13 mouse cellular contexts compared by ENCODE assay signal in the genomic region with DNA sequence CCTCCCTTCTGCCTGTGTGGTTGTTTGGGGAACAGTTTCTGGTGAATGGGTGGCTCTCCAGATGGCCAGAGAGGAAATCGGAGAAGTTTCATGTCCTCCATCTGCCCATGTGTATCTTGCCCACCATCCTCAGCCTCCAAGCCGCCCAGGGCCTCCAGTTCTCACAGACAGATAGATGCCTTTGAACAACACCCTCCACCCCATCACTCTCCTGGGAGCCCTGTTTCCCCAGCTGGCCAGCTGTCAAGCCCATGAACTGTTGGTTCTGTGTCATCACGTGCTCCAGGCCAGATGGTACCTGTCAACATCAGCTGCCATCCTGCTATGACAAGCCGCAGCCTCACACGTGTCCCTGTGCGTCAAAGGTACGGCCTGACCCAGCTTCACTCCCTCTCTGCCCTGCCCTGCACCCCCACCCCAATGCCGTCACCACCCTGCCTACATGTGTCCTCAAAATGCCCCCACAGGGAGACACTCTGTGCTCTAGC. TPM values are rescaled to one million over a fixed set of nuclear protein-coding genes. Genes with fewer than 3 reads are reported as not detected.
DNase-seq lines count a peak whose midpoint lies in the region; ATAC-seq and TF ChIP-seq lines count a peak whose summit lies in the region.
"Had no signal": no experiment of that assay in that cellular context is flagged by ENCODE, and none has a peak within 500 bp of the region (broad histone marks: within the 10 kb centered on the region; RNA-seq: fewer than 3 reads in every experiment).

No protein-coding gene starts in this region.

- WGBS in heart, postnatal 0 days: 31% methylated on average over 8 of the region's 8 CpGs
- WGBS in heart, embryonic 12.5 days: 33% methylated on average over 8 of the region's 8 CpGs
- WGBS in lung, embryonic 14.5 days: 17% methylated on average over 8 of the region's 8 CpGs
- WGBS in lung, adult 2 months: 33% methylated on average over 8 of the region's 8 CpGs
- 48% methylated on average over 8 of the region's 8 CpGs for WGBS in intestine, postnatal 0 days

- H3K27ac ChIP-seq in heart, postnatal 0 days (ENCODE audit: low read depth): no peak overlapping the region
- no peak overlapping the region for H3K27ac ChIP-seq in heart, embryonic 12.5 days (ENCODE audit: poor library complexity, severe bottlenecking)
- H3K27ac ChIP-seq in lung, embryonic 14.5 days (ENCODE audit: low read depth): no peak overlapping the region
- H3K27ac ChIP-seq in intestine, postnatal 0 days (ENCODE audit: low read depth, low read length): no peak overlapping the region
- H3K27ac ChIP-seq: embryonic facial prominence, embryonic 15.5 days; heart, embryonic 13.5 days; left cerebral cortex, adult 2 months; stomach, embryonic 15.5 days had no signal

- no peak for DNase-seq in heart, postnatal 0 days (ENCODE audit: low spot score)
- DNase-seq in lung, embryonic 14.5 days: peak; percentile 72
- no peak for DNase-seq in lung, adult 2 months
- peak; percentile 10 for DNase-seq in skeletal muscle tissue, adult 2 months (ENCODE audit: low read depth, low spot score)
- DNase-seq in gastrocnemius, adult 18-20 months (ENCODE audit: low spot score): no peak
- DNase-seq in urinary bladder, postnatal 25 days (ENCODE audit: low spot score): no peak

- H3K27me3 ChIP-seq in heart, postnatal 0 days (ENCODE audit: control insufficient read depth, insufficient read depth, low read length): peaks cover 17% of the 10 kb centered on the region
- peaks cover 71% of the 10 kb centered on the region for H3K27me3 ChIP-seq in heart, embryonic 12.5 days (replicated peaks)
- H3K27me3 ChIP-seq in lung, embryonic 14.5 days (ENCODE audit: insufficient read depth, low read length): no peaks in the 10 kb centered on the region
- no peaks in the 10 kb centered on the region for H3K27me3 ChIP-seq in intestine, postnatal 0 days (replicated peaks; ENCODE audit: control insufficient read depth, insufficient read depth, low read length)
- H3K27me3 ChIP-seq: embryonic facial prominence, embryonic 15.5 days; stomach, embryonic 15.5 days had no signal

- no peak overlapping the region for H3K4me2 ChIP-seq in heart, postnatal 0 days (ENCODE audit: low read depth, low read length)
- no peak overlapping the region for H3K4me2 ChIP-seq in heart, embryonic 12.5 days
- H3K4me2 ChIP-seq in lung, embryonic 14.5 days: no peak overlapping the region
- H3K4me2 ChIP-seq in intestine, postnatal 0 days (replicated peaks; ENCODE audit: low read depth): no peak overlapping the region
- H3K4me2 ChIP-seq: embryonic facial prominence, embryonic 15.5 days; heart, embryonic 13.5 days; stomach, embryonic 15.5 days had no signal

- peak; percentile 87 for ATAC-seq in heart, postnatal 0 days (ENCODE audit: insufficient read depth, low read depth)
- no peak; the same call in 1 of the 2 replicates for ATAC-seq in heart, embryonic 12.5 days (ENCODE audit: insufficient number of reproducible peaks, low FRiP score)
- ATAC-seq in lung, embryonic 14.5 days (ENCODE audit: insufficient read depth): peak; percentile 78
- ATAC-seq in intestine, postnatal 0 days: 0 out of 2 replicates have a peak, but pooled peaks have one; percentile 25

- H3K4me1 ChIP-seq in heart, postnatal 0 days (ENCODE audit: control insufficient read depth, insufficient read depth): no peaks in the 10 kb centered on the region
- H3K4me1 ChIP-seq in heart, embryonic 12.5 days (replicated peaks): peaks cover 6% of the 10 kb centered on the region; the same call in 1 of the 2 replicates
- no peaks in the 10 kb centered on the region for H3K4me1 ChIP-seq in lung, embryonic 14.5 days (ENCODE audit: insufficient read depth)
- H3K4me1 ChIP-seq in lung, adult 2 months (ENCODE audit: control insufficient read depth, insufficient read depth, low read length): no peaks in the 10 kb centered on the region
- no peaks in the 10 kb centered on the region for H3K4me1 ChIP-seq in intestine, postnatal 0 days (replicated peaks; ENCODE audit: control insufficient read depth, insufficient read depth, low read length)
- H3K4me1 ChIP-seq: embryonic facial prominence, embryonic 15.5 days had no signal

- no peak for TF ChIP-seq POLR2A in lung, adult 2 months (IDR thresholded peaks at IDR 0.05; ENCODE audit: borderline replicate concordance, extremely low read depth, low read depth, low read length)

- TF ChIP-seq CTCF in heart, postnatal 0 days (IDR thresholded peaks at IDR 0.05; ENCODE audit: low read depth): no peak
- no peak for TF ChIP-seq CTCF in lung, embryonic 14.5 days (IDR thresholded peaks at IDR 0.05; ENCODE audit: low read depth)
- no peak for TF ChIP-seq CTCF in lung, adult 2 months (IDR thresholded peaks at IDR 0.05; ENCODE audit: insufficient read depth, low read length)
- no peak for TF ChIP-seq CTCF in intestine, postnatal 0 days (IDR thresholded peaks at IDR 0.05; ENCODE audit: low read depth)

- H3K36me3 ChIP-seq in heart, postnatal 0 days (replicated peaks; ENCODE audit: control insufficient read depth, insufficient read depth, low read length): no peaks in the 10 kb centered on the region
- H3K36me3 ChIP-seq in heart, embryonic 12.5 days: no peaks in the 10 kb centered on the region
- no peaks in the 10 kb centered on the region for H3K36me3 ChIP-seq in lung, embryonic 14.5 days (ENCODE audit: insufficient read depth)
- no peaks in the 10 kb centered on the region for H3K36me3 ChIP-seq in intestine, postnatal 0 days (ENCODE audit: control insufficient read depth, insufficient read depth)
- H3K36me3 ChIP-seq: embryonic facial prominence, embryonic 15.5 days; heart, embryonic 13.5 days; stomach, embryonic 15.5 days had no signal

- no peak overlapping the region for H3K9ac ChIP-seq in heart, postnatal 0 days (replicated peaks; ENCODE audit: low read depth, low read length)
- no peak overlapping the region for H3K9ac ChIP-seq in heart, embryonic 12.5 days
- H3K9ac ChIP-seq in lung, embryonic 14.5 days: no peak overlapping the region
- no peak overlapping the region for H3K9ac ChIP-seq in intestine, postnatal 0 days (ENCODE audit: low read depth, low read length)
- H3K9ac ChIP-seq: embryonic facial prominence, embryonic 15.5 days; heart, embryonic 13.5 days; stomach, embryonic 15.5 days had no signal

- no peaks in the 10 kb centered on the region for H3K9me3 ChIP-seq in heart, postnatal 0 days (replicated peaks; ENCODE audit: control insufficient read depth, low read length)
- H3K9me3 ChIP-seq in heart, embryonic 12.5 days (replicated peaks): no peaks in the 10 kb centered on the region
- H3K9me3 ChIP-seq in lung, embryonic 14.5 days (ENCODE audit: low read depth, low read length): no peaks in the 10 kb centered on the region
- no peaks in the 10 kb centered on the region for H3K9me3 ChIP-seq in intestine, postnatal 0 days (ENCODE audit: control insufficient read depth)
- H3K9me3 ChIP-seq: embryonic facial prominence, embryonic 15.5 days; heart, embryonic 13.5 days; stomach, embryonic 15.5 days had no signal

- TF ChIP-seq EP300 in heart, postnatal 0 days (IDR thresholded peaks at IDR 0.05; ENCODE audit: low read depth): peak; percentile 70; the same call in 1 of the 2 replicates

- H3K4me3 ChIP-seq in heart, postnatal 0 days (ENCODE audit: low read depth, low read length): no peak overlapping the region
- H3K4me3 ChIP-seq in heart, embryonic 12.5 days: no peak overlapping the region
- no peak overlapping the region for H3K4me3 ChIP-seq in lung, embryonic 14.5 days (ENCODE audit: low read depth, low read length)
- no peak overlapping the region for H3K4me3 ChIP-seq in lung, adult 2 months (replicated peaks; ENCODE audit: extremely low read depth, low read depth, low read length)
- no peak overlapping the region for H3K4me3 ChIP-seq in intestine, postnatal 0 days (ENCODE audit: low read depth, low read length)
- H3K4me3 ChIP-seq: embryonic facial prominence, embryonic 15.5 days; heart, embryonic 13.5 days; left cerebral cortex, adult 2 months; stomach, embryonic 15.5 days had no signal

RNA-seq across cellular contexts. Expression of gene Lrrc10b, which starts 11.9 kb away (rescaled TPM):
- 1.9 TPM in 1 of 2 replicates, not detected in the other for total RNA-seq in heart, postnatal 0 days (2014; rRNA removed; ENCODE audit: low replicate concordance)
- 0.08 and 0.18 TPM in 2 replicates for polyA plus RNA-seq in heart, postnatal 0 days (2015; fragmentation: Nextera tagmentation; extraction: Ambion mirVana)
- 0.14 and 0.26 TPM in 2 replicates for polyA plus RNA-seq in heart, embryonic 12.5 days (2016; fragmentation: Nextera tagmentation; extraction: Ambion mirVana)
- 0.78 and 0.97 TPM in 2 replicates for polyA plus RNA-seq in lung, embryonic 14.5 days (2014; fragmentation: Nextera tagmentation; extraction: Ambion mirVana)
- 20.6 and 25.6 TPM in 2 replicates for polyA plus RNA-seq in lung, adult 2 months (2012; rRNA removed)
- 12.5 and 14.3 TPM in 2 replicates for polyA plus RNA-seq in intestine, postnatal 0 days (2015; fragmentation: Nextera tagmentation; extraction: Ambion mirVana)
- under 1 TPM; 0.17 to 0.18 TPM for total RNA-seq in gastrocnemius, adult 18-20 months (2021)
- total RNA-seq: megakaryocyte-erythroid progenitor cell, adult 5-6 weeks had no signal

RNA-seq across cellular contexts. Expression of gene Ppp1r32, which starts 13.5 kb away (rescaled TPM):
- 0.19 TPM in 1 of 2 replicates, not detected in the other for total RNA-seq in heart, postnatal 0 days (2014; rRNA removed; ENCODE audit: low replicate concordance)
- 0.14 TPM in 2 replicates for polyA plus RNA-seq in heart, postnatal 0 days (2015; fragmentation: Nextera tagmentation; extraction: Ambion mirVana)
- polyA plus RNA-seq in heart, embryonic 12.5 days (2016; fragmentation: Nextera tagmentation; extraction: Ambion mirVana): 0.14 TPM in 1 of 2 replicates, not detected in the other
- 0.26 TPM in 1 of 2 replicates, not detected in the other for polyA plus RNA-seq in lung, embryonic 14.5 days (2014; fragmentation: Nextera tagmentation; extraction: Ambion mirVana)
- 5.4 and 5.9 TPM in 2 replicates for polyA plus RNA-seq in lung, adult 2 months (2012; rRNA removed)
- polyA plus RNA-seq in intestine, postnatal 0 days (2015; fragmentation: Nextera tagmentation; extraction: Ambion mirVana): 26.1 and 27.8 TPM in 2 replicates
- under 1 TPM; 0.82 to 0.85 TPM for total RNA-seq in gastrocnemius, adult 18-20 months (2021)

RNA-seq across cellular contexts. Expression of gene Cpsf7, which starts 55.9 kb away (rescaled TPM):
- total RNA-seq in heart, postnatal 0 days (2014; rRNA removed; ENCODE audit: low replicate concordance): 18.4 and 51.4 TPM in 2 replicates
- 14.2 and 14.8 TPM in 2 replicates for polyA plus RNA-seq in heart, postnatal 0 days (2015; fragmentation: Nextera tagmentation; extraction: Ambion mirVana)
- polyA plus RNA-seq in heart, embryonic 12.5 days (2016; fragmentation: Nextera tagmentation; extraction: Ambion mirVana): 36.9 and 41.4 TPM in 2 replicates
- polyA plus RNA-seq in lung, embryonic 14.5 days (2014; fragmentation: Nextera tagmentation; extraction: Ambion mirVana): 58.9 and 60.3 TPM in 2 replicates
- polyA plus RNA-seq in lung, adult 2 months (2012; rRNA removed): 30.3 and 41.1 TPM in 2 replicates
- polyA plus RNA-seq in intestine, postnatal 0 days (2015; fragmentation: Nextera tagmentation; extraction: Ambion mirVana): 17.7 and 18.1 TPM in 2 replicates
- 10 to 100 TPM; 15.4 to 19.8 TPM for total RNA-seq in gastrocnemius, adult 18-20 months (2021)

RNA-seq across cellular contexts. Expression of gene Sdhaf2, which starts 56.7 kb away (rescaled TPM):
- 50.6 and 66.2 TPM in 2 replicates for total RNA-seq in heart, postnatal 0 days (2014; rRNA removed; ENCODE audit: low replicate concordance)
- 56.1 and 56.9 TPM in 2 replicates for polyA plus RNA-seq in heart, postnatal 0 days (2015; fragmentation: Nextera tagmentation; extraction: Ambion mirVana)
- 48.4 and 52.1 TPM in 2 replicates for polyA plus RNA-seq in heart, embryonic 12.5 days (2016; fragmentation: Nextera tagmentation; extraction: Ambion mirVana)
- polyA plus RNA-seq in lung, embryonic 14.5 days (2014; fragmentation: Nextera tagmentation; extraction: Ambion mirVana): 59.4 and 62.6 TPM in 2 replicates
- 16.2 and 23.0 TPM in 2 replicates for polyA plus RNA-seq in lung, adult 2 months (2012; rRNA removed)
- 42.5 and 46.3 TPM in 2 replicates for polyA plus RNA-seq in intestine, postnatal 0 days (2015; fragmentation: Nextera tagmentation; extraction: Ambion mirVana)
- total RNA-seq in gastrocnemius, adult 18-20 months (2021): 10 to 100 TPM; 45.0 to 47.5 TPM

Comparison
In these comparisons a context has a peak if more than half of its experiments do, and no peak if none do; other contexts are left out.
1. DNase-seq: peak in lung, embryonic 14.5 days (single experiment) and skeletal muscle tissue, adult 2 months (single experiment); none in heart, postnatal 0 days (single experiment), lung, adult 2 months (single experiment), gastrocnemius, adult 18-20 months (single experiment) and urinary bladder, postnatal 25 days (single experiment).